Mouse (Mus musculus): ENCODE results near the gene Stau1. TPM values are rescaled to one million over a fixed set of nuclear protein-coding genes. Genes with fewer than 3 reads are reported as not detected.

Gene Stau1
- polyA plus RNA-seq, 1 experiment from 2014 or later: 100 TPM

DNA sequence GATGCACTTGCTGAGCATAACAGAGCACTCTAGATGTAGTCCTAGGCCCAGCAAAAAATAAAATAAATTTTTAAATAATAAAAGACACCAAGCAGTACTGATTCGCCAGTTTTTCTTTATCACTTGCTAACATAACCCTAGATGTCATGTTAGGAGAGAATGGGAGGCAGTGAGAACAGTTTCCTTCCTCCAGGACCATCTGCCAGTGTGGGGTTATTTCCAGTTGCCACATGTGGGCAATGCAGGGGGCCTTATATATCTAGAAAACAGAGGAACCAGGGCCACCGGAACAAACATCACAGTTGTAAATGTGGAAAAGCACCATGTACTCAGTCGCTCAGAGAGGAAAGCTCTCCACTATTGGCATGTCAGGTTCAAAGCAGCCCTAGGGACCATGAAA lies 18.6 kb downstream of the Stau1 start:
- peaks cover 11% of the 10 kb centered on the region; the same call in 1 of the 2 replicates for H3K4me1 ChIP-seq (ENCODE audit: control insufficient read depth, insufficient read depth, low read length)
- no peak overlapping the region for H3K4me2 ChIP-seq (ENCODE audit: low read depth, severe bottlenecking)
- no peaks in the 10 kb centered on the region for H3K27me3 ChIP-seq (ENCODE audit: control insufficient read depth, insufficient read depth, low read length)
- ATAC-seq (ENCODE audit: insufficient number of reproducible peaks, low FRiP score, low TSS enrichment, low read depth) (no peak), DNase-seq (ENCODE audit: low spot score) (no peak)
- H3K27ac ChIP-seq (replicated peaks; ENCODE audit: low read depth, low read length): no peak overlapping the region
- no peak overlapping the region for H3K9ac ChIP-seq (ENCODE audit: low read length)
- H3K36me3 ChIP-seq (ENCODE audit: control insufficient read depth, insufficient read depth, low read length): no peaks in the 10 kb centered on the region
- H3K9me3 ChIP-seq (ENCODE audit: control insufficient read depth, low read length): no peaks in the 10 kb centered on the region
- H3K4me3 ChIP-seq (ENCODE audit: low read depth, low read length): no peak overlapping the region
- 78% methylated on average over 3 of the region's 3 CpGs for WGBS

GRCm38 (mm10) chr2:166976356-166976755 lies 19.7 kb downstream of the Stau1 start:
- Histone ChIP-seq H3K4me1 (ENCODE audit: control insufficient read depth, insufficient read depth, low read length) (peaks cover 11% of the 10 kb centered on the region; the same call in 1 of the 2 replicates), H3K36me3 (ENCODE audit: control insufficient read depth, insufficient read depth, low read length) (no peaks in the 10 kb centered on the region), H3K27me3 (ENCODE audit: control insufficient read depth, insufficient read depth, low read length) (no peaks in the 10 kb centered on the region), H3K4me3 (ENCODE audit: low read depth, low read length) (no peak overlapping the region), H3K9me3 (ENCODE audit: control insufficient read depth, low read length) (no peaks in the 10 kb centered on the region), H3K9ac (ENCODE audit: low read length) (no peak overlapping the region), H3K27ac (replicated peaks; ENCODE audit: low read depth, low read length) (no peak overlapping the region), H3K4me2 (ENCODE audit: low read depth, severe bottlenecking) (no peak overlapping the region)
- no peak for DNase-seq (ENCODE audit: low spot score)
- WGBS: 83% methylated on average over 3 of the region's 3 CpGs
- ATAC-seq (ENCODE audit: insufficient number of reproducible peaks, low FRiP score, low TSS enrichment, low read depth): no peak

DNA sequence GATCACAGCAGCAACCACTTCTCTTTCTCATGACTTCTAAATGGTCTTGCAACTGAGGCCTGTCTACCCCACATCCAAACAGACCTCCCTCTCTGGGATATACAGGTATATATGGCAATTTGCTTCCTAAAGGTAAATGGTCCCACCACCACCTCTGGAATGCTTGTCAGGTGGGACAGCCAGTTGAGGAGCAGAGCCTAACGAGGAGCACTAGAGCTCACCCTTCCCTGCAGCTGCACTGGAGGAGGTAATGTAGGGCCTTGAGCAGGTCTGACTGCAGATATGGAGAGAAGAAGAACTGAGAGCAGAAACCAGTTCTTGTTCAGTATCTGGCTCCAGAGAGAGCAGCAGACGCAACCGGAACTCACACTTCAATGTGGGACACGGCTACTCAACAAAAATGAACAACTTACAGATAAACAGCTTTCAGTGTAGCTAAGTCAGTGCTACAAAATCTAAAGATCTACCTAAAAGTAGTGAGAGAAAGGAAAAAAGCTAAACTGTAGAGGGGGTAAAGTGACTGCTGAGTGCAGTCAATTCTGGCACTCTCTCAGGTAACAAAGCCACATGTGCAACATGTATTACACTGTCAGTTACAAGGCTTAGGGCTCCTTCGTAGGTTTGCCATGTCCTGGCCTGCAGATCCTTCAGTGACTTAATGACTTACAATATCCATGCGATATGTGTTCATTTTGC lies 21.8 kb downstream of the Stau1 start:
- DNase-seq (ENCODE audit: low spot score): no peak
- Histone ChIP-seq H3K9ac (ENCODE audit: low read length) (no peak overlapping the region), H3K4me3 (ENCODE audit: low read depth, low read length) (no peak overlapping the region), H3K27me3 (ENCODE audit: control insufficient read depth, insufficient read depth, low read length) (no peaks in the 10 kb centered on the region), H3K36me3 (ENCODE audit: control insufficient read depth, insufficient read depth, low read length) (no peaks in the 10 kb centered on the region), H3K4me1 (ENCODE audit: control insufficient read depth, insufficient read depth, low read length) (peaks cover 11% of the 10 kb centered on the region; the same call in 1 of the 2 replicates), H3K4me2 (ENCODE audit: low read depth, severe bottlenecking) (no peak overlapping the region), H3K9me3 (ENCODE audit: control insufficient read depth, low read length) (no peaks in the 10 kb centered on the region), H3K27ac (replicated peaks; ENCODE audit: low read depth, low read length) (no peak overlapping the region)
- WGBS: 83% methylated on average over 6 of the region's 6 CpGs
- ATAC-seq (ENCODE audit: insufficient number of reproducible peaks, low FRiP score, low TSS enrichment, low read depth): no peak

- Histone ChIP-seq H3K27me3 (ENCODE audit: control insufficient read depth, insufficient read depth, low read length) (no peaks in the 10 kb centered on the region), H3K27ac (replicated peaks; ENCODE audit: low read depth, low read length) (no peak overlapping the region), H3K9me3 (ENCODE audit: control insufficient read depth, low read length) (no peaks in the 10 kb centered on the region), H3K4me2 (ENCODE audit: low read depth, severe bottlenecking) (no peak overlapping the region), H3K4me3 (ENCODE audit: low read depth, low read length) (no peak overlapping the region), H3K36me3 (ENCODE audit: control insufficient read depth, insufficient read depth, low read length) (no peaks in the 10 kb centered on the region), H3K9ac (ENCODE audit: low read length) (no peak overlapping the region), H3K4me1 (ENCODE audit: control insufficient read depth, insufficient read depth, low read length) (peaks cover 11% of the 10 kb centered on the region; the same call in 1 of the 2 replicates)
- 84% methylated on average over 1 of the region's 1 CpGs for WGBS
- DNase-seq (ENCODE audit: low spot score) (no peak), ATAC-seq (ENCODE audit: insufficient number of reproducible peaks, low FRiP score, low TSS enrichment, low read depth) (no peak)
These were observed 22.9 kb downstream of the Stau1 start for GRCm38 (mm10) chr2:166973153-166973552.

DNA sequence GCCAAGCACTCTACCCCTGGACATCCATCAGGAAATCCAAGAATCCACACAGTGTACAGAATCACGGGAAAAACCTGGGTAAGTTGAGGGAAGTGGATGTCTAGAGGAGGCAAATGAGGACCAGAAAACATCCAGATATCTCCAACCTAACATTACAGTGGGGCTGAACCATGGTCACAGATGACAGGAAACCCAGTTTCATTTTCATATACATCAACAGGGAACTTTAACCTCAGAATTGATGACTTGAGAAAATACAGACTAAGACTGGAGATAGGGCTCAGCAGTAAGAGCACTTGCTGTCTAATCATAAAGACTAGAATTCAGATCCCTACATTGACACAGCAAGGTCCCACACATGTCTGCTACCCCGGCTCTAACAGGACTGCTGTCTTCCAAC lies 31.3 kb downstream of the Stau1 start:
- H3K4me2 ChIP-seq (ENCODE audit: low read depth, severe bottlenecking): no peak overlapping the region
- no peaks in the 10 kb centered on the region for H3K27me3 ChIP-seq (ENCODE audit: control insufficient read depth, insufficient read depth, low read length)
- ATAC-seq (ENCODE audit: insufficient number of reproducible peaks, low FRiP score, low TSS enrichment, low read depth) (no peak), DNase-seq (ENCODE audit: low spot score) (no peak)
- no peak overlapping the region for H3K27ac ChIP-seq (replicated peaks; ENCODE audit: low read depth, low read length)
- no peak overlapping the region for H3K9ac ChIP-seq (ENCODE audit: low read length)
- H3K9me3 ChIP-seq (ENCODE audit: control insufficient read depth, low read length): no peaks in the 10 kb centered on the region
- no peaks in the 10 kb centered on the region for H3K4me1 ChIP-seq (ENCODE audit: control insufficient read depth, insufficient read depth, low read length)
- WGBS: 90% methylated on average over 2 of the region's 2 CpGs
- H3K4me3 ChIP-seq (ENCODE audit: low read depth, low read length): no peak overlapping the region
- H3K36me3 ChIP-seq (ENCODE audit: control insufficient read depth, insufficient read depth, low read length): peaks cover 9% of the 10 kb centered on the region

DNA sequence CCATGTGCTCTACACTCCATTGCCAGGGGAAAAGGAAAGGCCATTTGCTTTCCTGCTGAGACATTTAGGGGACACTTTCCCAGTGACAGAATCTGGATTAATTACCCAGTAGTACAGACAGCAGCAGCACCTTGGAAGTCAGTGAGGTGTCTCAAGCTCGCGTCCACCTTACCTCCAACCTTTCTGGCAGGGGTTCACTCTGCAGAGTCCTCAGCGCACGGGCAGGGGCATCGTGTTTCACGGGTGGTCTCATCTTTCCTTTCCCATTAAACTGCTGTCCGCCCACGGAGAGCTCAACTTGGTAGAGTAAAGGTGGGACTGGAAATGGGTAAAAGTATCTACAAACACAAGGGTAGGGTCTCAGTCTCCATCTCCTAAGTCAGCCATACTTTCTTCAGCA lies 32.8 kb downstream of the Stau1 start:
- Histone ChIP-seq H3K36me3 (ENCODE audit: control insufficient read depth, insufficient read depth, low read length) (peaks cover 15% of the 10 kb centered on the region), H3K4me2 (ENCODE audit: low read depth, severe bottlenecking) (no peak overlapping the region), H3K4me1 (ENCODE audit: control insufficient read depth, insufficient read depth, low read length) (no peaks in the 10 kb centered on the region), H3K27me3 (ENCODE audit: control insufficient read depth, insufficient read depth, low read length) (no peaks in the 10 kb centered on the region), H3K4me3 (ENCODE audit: low read depth, low read length) (no peak overlapping the region), H3K9me3 (ENCODE audit: control insufficient read depth, low read length) (no peaks in the 10 kb centered on the region), H3K27ac (replicated peaks; ENCODE audit: low read depth, low read length) (no peak overlapping the region), H3K9ac (ENCODE audit: low read length) (no peak overlapping the region)
- 73% methylated on average over 8 of the region's 8 CpGs for WGBS
- DNase-seq (ENCODE audit: low spot score) (no peak), ATAC-seq (ENCODE audit: insufficient number of reproducible peaks, low FRiP score, low TSS enrichment, low read depth) (no peak)

DNA sequence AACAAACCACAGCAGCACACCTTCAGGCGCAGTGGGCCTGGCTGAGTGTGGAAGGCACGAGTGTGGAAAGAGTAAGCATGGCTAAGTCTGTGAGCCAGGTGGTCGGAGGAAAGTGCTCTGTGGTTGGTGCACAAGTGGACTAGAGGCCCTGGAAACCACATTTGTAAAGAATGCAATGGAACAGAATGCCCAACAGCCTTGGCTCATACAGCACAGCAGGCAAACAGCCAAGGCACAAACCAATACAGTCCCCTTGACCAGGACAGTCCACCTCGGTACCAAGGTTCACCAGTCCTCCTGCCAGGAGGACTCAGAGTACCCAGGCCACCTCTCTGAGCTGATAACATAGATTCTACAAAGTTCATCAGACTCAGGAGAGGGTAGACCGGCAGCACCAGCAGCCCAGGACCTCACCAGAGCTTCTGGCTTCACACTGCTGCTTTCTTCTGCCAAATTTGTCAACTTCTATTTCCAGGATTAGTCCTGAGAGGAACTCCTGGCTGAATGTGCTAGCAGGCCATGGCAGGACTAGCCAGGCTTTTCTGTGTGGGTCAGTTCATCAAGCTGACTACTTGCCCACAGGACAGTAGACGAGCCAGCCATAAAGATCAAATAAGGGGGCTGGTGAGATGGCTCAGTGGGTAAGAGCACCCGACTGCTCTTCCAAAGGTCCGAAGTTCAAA lies 35.3 kb downstream of the Stau1 start:
- H3K27me3 ChIP-seq (ENCODE audit: control insufficient read depth, insufficient read depth, low read length): no peaks in the 10 kb centered on the region
- H3K4me3 ChIP-seq (ENCODE audit: low read depth, low read length): no peak overlapping the region
- H3K9ac ChIP-seq (ENCODE audit: low read length): no peak overlapping the region
- 94% methylated on average over 8 of the region's 8 CpGs for WGBS
- DNase-seq (ENCODE audit: low spot score) (no peak), ATAC-seq (ENCODE audit: insufficient number of reproducible peaks, low FRiP score, low TSS enrichment, low read depth) (no peak)
- H3K9me3 ChIP-seq (ENCODE audit: control insufficient read depth, low read length): no peaks in the 10 kb centered on the region
- no peak overlapping the region for H3K27ac ChIP-seq (replicated peaks; ENCODE audit: low read depth, low read length)
- H3K4me2 ChIP-seq (ENCODE audit: low read depth, severe bottlenecking): no peak overlapping the region
- H3K4me1 ChIP-seq (ENCODE audit: control insufficient read depth, insufficient read depth, low read length): no peaks in the 10 kb centered on the region
- peaks cover 17% of the 10 kb centered on the region for H3K36me3 ChIP-seq (ENCODE audit: control insufficient read depth, insufficient read depth, low read length)

- peaks cover 22% of the 10 kb centered on the region for H3K36me3 ChIP-seq (ENCODE audit: control insufficient read depth, insufficient read depth, low read length)
- H3K27ac ChIP-seq (replicated peaks; ENCODE audit: low read depth, low read length): no peak overlapping the region
- no peak overlapping the region for H3K4me2 ChIP-seq (ENCODE audit: low read depth, severe bottlenecking)
- no peaks in the 10 kb centered on the region for H3K27me3 ChIP-seq (ENCODE audit: control insufficient read depth, insufficient read depth, low read length)
- 49% methylated on average over 7 of the region's 7 CpGs for WGBS
- H3K9me3 ChIP-seq (ENCODE audit: control insufficient read depth, low read length): no peaks in the 10 kb centered on the region
- ATAC-seq (ENCODE audit: insufficient number of reproducible peaks, low FRiP score, low TSS enrichment, low read depth) (no peak), DNase-seq (ENCODE audit: low spot score) (peak; percentile 40)
- H3K4me1 ChIP-seq (ENCODE audit: control insufficient read depth, insufficient read depth, low read length): no peaks in the 10 kb centered on the region
- H3K4me3 ChIP-seq (ENCODE audit: low read depth, low read length): no peak overlapping the region
- H3K9ac ChIP-seq (ENCODE audit: low read length): no peak overlapping the region
These were observed 39.3 kb downstream of the Stau1 start for GRCm38 (mm10) chr2:166956805-166957204.
